Mouse (Mus musculus) heart, embryonic 16.5 days (tissue): ENCODE measurements around the gene Rap1gap2. TPM values are rescaled to one million over a fixed set of nuclear protein-coding genes. Genes with fewer than 3 reads are reported as not detected.

Experiments
- ATAC-seq: fragments of 200-750 bp; cut with Nextera tagmentation; replicated peaks from 2 replicates; pipeline ENCODE4 v1.8.0; 2017; ENCODE audit warnings: moderate number of reproducible peaks; ENCODE audit not compliant: insufficient read depth, low FRiP score; ENCODE audit errors: extremely low read depth
- H3K27ac ChIP-seq: fragments of 300-500 bp; sonication (generic); 2 replicates; pipeline ENCODE4 v1.5.1; 2014; ENCODE audit warnings: mild to moderate bottlenecking, low read length, control low read depth, moderate library complexity
- H3K27me3 ChIP-seq: fragments of 300-500 bp; sonication (generic); 2 replicates; pipeline ENCODE4 v1.6.1; 2014; ENCODE audit warnings: low read length, mixed read lengths; ENCODE audit not compliant: control insufficient read depth, insufficient read depth
- H3K36me3 ChIP-seq: fragments of 300-500 bp; sonication (generic); 2 replicates; pipeline ENCODE4 v1.6.1; 2014; ENCODE audit not compliant: control insufficient read depth, insufficient read depth
- H3K4me1 ChIP-seq: fragments of 300-500 bp; sonication (generic); 2 replicates; pipeline ENCODE4 v1.6.1; 2014; ENCODE audit warnings: low read length, mixed read lengths; ENCODE audit not compliant: control insufficient read depth, insufficient read depth
- H3K4me2 ChIP-seq: fragments of 300-500 bp; sonication (generic); 2 replicates; pipeline ENCODE4 v1.6.1; 2014; ENCODE audit warnings: low read depth, mild to moderate bottlenecking, control low read depth, low read length
- H3K4me3 ChIP-seq: fragments of 300-500 bp; sonication (generic); 2 replicates; pipeline ENCODE4 v1.5.1; 2014; ENCODE audit warnings: mild to moderate bottlenecking, control low read depth, low read length
- H3K9ac ChIP-seq: fragments of 300-500 bp; sonication (generic); 2 replicates; pipeline ENCODE4 v1.6.1; 2014; ENCODE audit warnings: low read length, control low read depth
- H3K9me3 ChIP-seq: fragments of 300-500 bp; sonication (generic); replicated peaks from 2 replicates; pipeline ENCODE4 v1.6.1; 2016; ENCODE audit warnings: low read length; ENCODE audit not compliant: control insufficient read depth
- WGBS: fragments of 180-500 bp; shearing (Covaris S2); extraction: QIAGEN DNeasy Blood & Tissue Kit; methylation state at CpG from one replicate; pipeline ENCODE4 v1.1.7; 2014; 5-methylcytosine and 5-hydroxymethylcytosine counted together
- polyA plus RNA-seq: library from polyadenylated mRNA; unstranded; fragments of >200 nt; fragmentation: Nextera tagmentation; extraction: Ambion mirVana; gene quantifications from 2 replicates; pipeline ENCODE4 v1.2.1, GENCODE M21; 2015

Gene Rap1gap2
- polyA plus RNA-seq, 1 experiment from 2014 or later = 2.0 TPM

- H3K27me3 ChIP-seq = no peaks in the 10 kb centered on the region
- H3K9ac ChIP-seq = no peak overlapping the region
- no peak overlapping the region for H3K27ac ChIP-seq
- ATAC-seq = peak; percentile 26; the same call in 1 of the 2 replicates
- no peaks in the 10 kb centered on the region for H3K36me3 ChIP-seq
- H3K9me3 ChIP-seq = no peaks in the 10 kb centered on the region
- 0 out of 2 replicates have a peak, but pooled peaks cover 6% of the 10 kb centered on the region for H3K4me1 ChIP-seq
- H3K4me3 ChIP-seq = no peak overlapping the region
- no peak overlapping the region for H3K4me2 ChIP-seq
- WGBS = 47% methylated on average over 2 of the region's 2 CpGs
Measured at GRCm38 (mm10) chr11:74402126-74402525, 208.6 kb downstream of the Rap1gap2 start.

GRCm38 (mm10) chr11:74395583-74395982 is 215.1 kb downstream of the Rap1gap2 start:
- WGBS = 77% methylated on average over 18 of the region's 18 CpGs
- no peak overlapping the region for H3K4me3 ChIP-seq
- no peaks in the 10 kb centered on the region for H3K27me3 ChIP-seq
- no peaks in the 10 kb centered on the region for H3K9me3 ChIP-seq
- peaks cover 9% of the 10 kb centered on the region for H3K4me1 ChIP-seq
- H3K9ac ChIP-seq = no peak overlapping the region
- H3K4me2 ChIP-seq = no peak overlapping the region
- no peaks in the 10 kb centered on the region; the same call in 1 of the 2 replicates for H3K36me3 ChIP-seq
- ATAC-seq = no peak
- no peak overlapping the region for H3K27ac ChIP-seq

- Histone ChIP-seq H3K9ac (no peak overlapping the region), H3K9me3 (no peaks in the 10 kb centered on the region), H3K4me2 (no peak overlapping the region), H3K27me3 (no peaks in the 10 kb centered on the region), H3K27ac (no peak overlapping the region), H3K4me3 (no peak overlapping the region), H3K36me3 (no peaks in the 10 kb centered on the region; the same call in 1 of the 2 replicates), H3K4me1 (peaks cover 9% of the 10 kb centered on the region)
- ATAC-seq = peak; percentile 24; the same call in 1 of the 2 replicates
- 40% methylated on average over 5 of the region's 5 CpGs for WGBS
Measured at GRCm38 (mm10) chr11:74393489-74393888, 217.2 kb downstream of the Rap1gap2 start.

- Histone ChIP-seq H3K9me3 (no peaks in the 10 kb centered on the region), H3K4me1 (peaks cover 9% of the 10 kb centered on the region), H3K36me3 (no peaks in the 10 kb centered on the region; the same call in 1 of the 2 replicates), H3K9ac (no peak overlapping the region), H3K4me2 (no peak overlapping the region), H3K4me3 (no peak overlapping the region), H3K27me3 (no peaks in the 10 kb centered on the region), H3K27ac (no peak overlapping the region)
- no peak for ATAC-seq
- WGBS = 78% methylated on average over 6 of the region's 6 CpGs
Measured at GRCm38 (mm10) chr11:74392903-74393302, 217.8 kb downstream of the Rap1gap2 start.

- no peak for ATAC-seq
- no peak overlapping the region for H3K4me2 ChIP-seq
- peaks cover 9% of the 10 kb centered on the region for H3K4me1 ChIP-seq
- H3K9me3 ChIP-seq = no peaks in the 10 kb centered on the region
- H3K9ac ChIP-seq = no peak overlapping the region
- H3K4me3 ChIP-seq = no peak overlapping the region
- no peaks in the 10 kb centered on the region for H3K27me3 ChIP-seq
- H3K36me3 ChIP-seq = no peaks in the 10 kb centered on the region; the same call in 1 of the 2 replicates
- 86% methylated on average over 11 of the region's 11 CpGs for WGBS
- H3K27ac ChIP-seq = no peak overlapping the region
Measured at GRCm38 (mm10) chr11:74391899-74392298, 218.8 kb downstream of the Rap1gap2 start.

GRCm38 (mm10) chr11:74387203-74387602 is 223.5 kb downstream of the Rap1gap2 start:
- H3K9me3 ChIP-seq = no peaks in the 10 kb centered on the region
- no peak overlapping the region for H3K4me2 ChIP-seq
- no peaks in the 10 kb centered on the region for H3K27me3 ChIP-seq
- 56% methylated on average over 5 of the region's 5 CpGs for WGBS
- H3K9ac ChIP-seq = no peak overlapping the region
- no peak overlapping the region for H3K27ac ChIP-seq
- peaks cover 9% of the 10 kb centered on the region for H3K4me1 ChIP-seq
- H3K36me3 ChIP-seq = no peaks in the 10 kb centered on the region; the same call in 1 of the 2 replicates
- H3K4me3 ChIP-seq = no peak overlapping the region
- ATAC-seq = 0 out of 2 replicates have a peak, but pooled peaks have one; percentile 12

GRCm38 (mm10) chr11:74385674-74386073 is 225.0 kb downstream of the Rap1gap2 start:
- Histone ChIP-seq H3K4me1 (peaks cover 9% of the 10 kb centered on the region), H3K4me3 (no peak overlapping the region), H3K4me2 (no peak overlapping the region), H3K27me3 (no peaks in the 10 kb centered on the region), H3K36me3 (no peaks in the 10 kb centered on the region), H3K27ac (no peak overlapping the region), H3K9me3 (no peaks in the 10 kb centered on the region), H3K9ac (no peak overlapping the region)
- no peak for ATAC-seq
- 56% methylated on average over 9 of the region's 9 CpGs for WGBS

- 52% methylated on average over 4 of the region's 4 CpGs for WGBS
- no peak for ATAC-seq
- no peak overlapping the region for H3K9ac ChIP-seq
Measured at GRCm38 (mm10) chr11:74379166-74379873, 231.4 kb downstream of the Rap1gap2 start.

GRCm38 (mm10) chr11:74376847-74377246 is 233.9 kb downstream of the Rap1gap2 start:
- H3K4me3 ChIP-seq = no peak overlapping the region
- H3K9ac ChIP-seq = no peak overlapping the region
- 78% methylated on average over 3 of the region's 3 CpGs for WGBS
- H3K36me3 ChIP-seq = no peaks in the 10 kb centered on the region
- no peak overlapping the region for H3K27ac ChIP-seq
- no peaks in the 10 kb centered on the region for H3K4me1 ChIP-seq
- no peaks in the 10 kb centered on the region for H3K9me3 ChIP-seq
- no peak for ATAC-seq
- no peaks in the 10 kb centered on the region; the same call in 1 of the 2 replicates for H3K27me3 ChIP-seq
- no peak overlapping the region for H3K4me2 ChIP-seq

More at GRCm38 (mm10) chr11:74379166-74379873, 231.4 kb downstream of the Rap1gap2 start:
- Histone ChIP-seq H3K27me3 (no peaks in the 10 kb centered on the region; the same call in 1 of the 2 replicates), H3K36me3 (no peaks in the 10 kb centered on the region), H3K9me3 (no peaks in the 10 kb centered on the region), H3K4me1 (no peaks in the 10 kb centered on the region), H3K4me3 (no peak overlapping the region), H3K4me2 (no peak overlapping the region), H3K27ac (no peak overlapping the region)
